Mouse (Mus musculus) embryonic facial prominence, embryonic 11.5 days (tissue): ENCODE results near the gene Apc2. TPM values are rescaled to one million over a fixed set of nuclear protein-coding genes. Genes with fewer than 3 reads are reported as not detected.

ENCODE experiments used
- ATAC-seq: fragments of 200-750 bp; cut with Nextera tagmentation; replicated peaks from 2 replicates; pipeline ENCODE4 v1.8.0; 2017; ENCODE audit warnings: low read depth; ENCODE audit not compliant: insufficient number of reproducible peaks, low FRiP score, low TSS enrichment
- DNase-seq: peaks from one replicate; pipeline ENCODE4 v3.0.0-alpha.2; 2015; ENCODE audit warnings: low spot score
- H3K27ac ChIP-seq: fragments of 300-500 bp; sonication (generic); replicated peaks from 2 replicates; pipeline ENCODE4 v1.5.1; 2014; ENCODE audit warnings: mild to moderate bottlenecking, low read depth, low read length, control low read depth
- H3K27me3 ChIP-seq: fragments of 300-500 bp; sonication (generic); 2 replicates; pipeline ENCODE4 v1.6.1; 2014; ENCODE audit warnings: mild to moderate bottlenecking, low read length, moderate library complexity, mixed read lengths; ENCODE audit not compliant: control insufficient read depth, insufficient read depth
- H3K36me3 ChIP-seq: fragments of 300-500 bp; sonication (generic); replicated peaks from 2 replicates; pipeline ENCODE4 v1.6.1; 2014; ENCODE audit warnings: low read depth, mild to moderate bottlenecking, low read length, moderate library complexity, mixed read lengths; ENCODE audit not compliant: control insufficient read depth, insufficient read depth
- H3K4me1 ChIP-seq: fragments of 300-500 bp; sonication (generic); 2 replicates; pipeline ENCODE4 v1.6.1; 2014; ENCODE audit warnings: low read length, mixed read lengths; ENCODE audit not compliant: control insufficient read depth, insufficient read depth
- H3K4me2 ChIP-seq: fragments of 300-500 bp; sonication (generic); 2 replicates; pipeline ENCODE4 v1.6.1; 2014; ENCODE audit warnings: low read depth, mild to moderate bottlenecking, control low read depth, low read length, moderate library complexity
- H3K4me3 ChIP-seq: fragments of 300-500 bp; sonication (generic); 2 replicates; pipeline ENCODE4 v1.5.1; 2014; ENCODE audit warnings: low read depth, low read length, control low read depth
- H3K9ac ChIP-seq: fragments of 300-500 bp; sonication (generic); replicated peaks from 2 replicates; pipeline ENCODE4 v1.6.1; 2014; ENCODE audit warnings: mild to moderate bottlenecking, control low read depth, low read length
- H3K9me3 ChIP-seq: fragments of 300-500 bp; sonication (generic); replicated peaks from 2 replicates; pipeline ENCODE4 v1.6.1; 2016; ENCODE audit warnings: mild to moderate bottlenecking, low read length, inconsistent platforms, mixed read lengths; ENCODE audit not compliant: control insufficient read depth
- WGBS: fragments of 180-500 bp; shearing (Covaris S2); extraction: QIAGEN DNeasy Blood & Tissue Kit; methylation state at CpG from one replicate; pipeline ENCODE4 v1.1.7; 2014; 5-methylcytosine and 5-hydroxymethylcytosine counted together
- polyA plus RNA-seq: library from polyadenylated mRNA; unstranded; fragments of >200 nt; fragmentation: Nextera tagmentation; extraction: Ambion mirVana; gene quantifications from 2 replicates; pipeline ENCODE4 v1.2.1, GENCODE M21; 2014

The Apc2 gene
- polyA plus RNA-seq, 1 experiment from 2014 or later, result 11.0 TPM

- DNase-seq (no peak), ATAC-seq (no peak)
- Histone ChIP-seq H3K4me3 (peak overlapping the region; percentile 43), H3K27ac (no peak overlapping the region), H3K36me3 (no peaks in the 10 kb centered on the region; the same call in 1 of the 2 replicates), H3K27me3 (peaks cover 40% of the 10 kb centered on the region), H3K4me2 (peak overlapping the region; percentile 43), H3K9ac (peak overlapping the region; percentile 70), H3K9me3 (no peaks in the 10 kb centered on the region), H3K4me1 (no peaks in the 10 kb centered on the region; the same call in 1 of the 2 replicates)
- 40% methylated on average over 10 of the region's 10 CpGs for WGBS
These were observed 4.0 kb downstream of the Apc2 start for GRCm38 (mm10) chr10:80299824-80300223.

DNA sequence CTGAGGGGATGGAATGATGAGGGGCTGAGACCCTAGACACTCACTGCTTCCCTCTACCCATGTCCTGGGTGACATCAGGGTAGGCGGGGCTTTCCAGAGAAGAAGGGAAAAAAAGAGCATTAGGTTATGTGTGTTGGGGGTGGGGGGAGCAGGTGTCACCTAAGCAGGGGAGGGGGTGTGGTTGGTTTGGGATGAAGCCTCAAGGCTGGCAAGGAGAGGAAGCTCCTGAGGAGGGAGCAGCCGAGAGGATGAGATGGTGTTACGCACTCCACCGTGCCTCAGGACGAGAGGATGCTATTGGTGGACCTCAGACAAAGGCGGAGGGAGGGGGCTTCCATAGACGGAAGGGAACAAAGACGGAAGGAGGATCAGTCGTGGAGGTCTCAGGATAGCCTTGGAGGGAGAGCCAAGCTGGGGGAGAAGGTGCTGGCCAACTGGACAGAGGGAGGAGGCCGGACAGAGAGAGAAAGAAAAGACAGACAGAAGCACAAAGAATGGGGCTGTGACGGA, 5.0 kb downstream of the Apc2 start:
- no peak for DNase-seq
- Histone ChIP-seq H3K9me3 (no peaks in the 10 kb centered on the region), H3K4me2 (peak overlapping the region; percentile 13), H3K27ac (0 out of 2 replicates have a peak overlapping the region, but pooled peaks have one; percentile 38), H3K4me1 (no peaks in the 10 kb centered on the region; the same call in 1 of the 2 replicates), H3K27me3 (peaks cover 41% of the 10 kb centered on the region), H3K36me3 (no peaks in the 10 kb centered on the region), H3K4me3 (peak overlapping the region; percentile 21), H3K9ac (peak overlapping the region; percentile 51)
- peak; percentile 9; the same call in 1 of the 2 replicates for ATAC-seq
- WGBS, result 20% methylated on average over 11 of the region's 11 CpGs

GRCm38 (mm10) chr10:80301256-80302081, 5.7 kb downstream of the Apc2 start:
- peak overlapping the region; percentile 51 for H3K9ac ChIP-seq
- peak overlapping the region; percentile 21 for H3K4me3 ChIP-seq
- H3K4me2 ChIP-seq, result peak overlapping the region; percentile 24
- WGBS, result 69% methylated on average over 9 of the region's 10 CpGs
- H3K27me3 ChIP-seq, result peaks cover 45% of the 10 kb centered on the region
- DNase-seq, result no peak
- peak overlapping the region; percentile 38; the same call in 1 of the 2 replicates for H3K27ac ChIP-seq
- H3K4me1 ChIP-seq, result no peaks in the 10 kb centered on the region; the same call in 1 of the 2 replicates
- H3K9me3 ChIP-seq, result no peaks in the 10 kb centered on the region
- H3K36me3 ChIP-seq, result no peaks in the 10 kb centered on the region
- no peak for ATAC-seq

GRCm38 (mm10) chr10:80302082-80302355, 6.2 kb downstream of the Apc2 start:
- Histone ChIP-seq H3K36me3 (no peaks in the 10 kb centered on the region), H3K9ac (0 out of 2 replicates have a peak overlapping the region, but pooled peaks have one; percentile 25), H3K4me1 (no peaks in the 10 kb centered on the region), H3K27me3 (peaks cover 45% of the 10 kb centered on the region), H3K27ac (no peak overlapping the region), H3K4me2 (peak overlapping the region; percentile 24), H3K4me3 (no peak overlapping the region), H3K9me3 (no peaks in the 10 kb centered on the region)
- DNase-seq (no peak), ATAC-seq (no peak)
- WGBS, result 39% methylated on average over 5 of the region's 5 CpGs

DNA sequence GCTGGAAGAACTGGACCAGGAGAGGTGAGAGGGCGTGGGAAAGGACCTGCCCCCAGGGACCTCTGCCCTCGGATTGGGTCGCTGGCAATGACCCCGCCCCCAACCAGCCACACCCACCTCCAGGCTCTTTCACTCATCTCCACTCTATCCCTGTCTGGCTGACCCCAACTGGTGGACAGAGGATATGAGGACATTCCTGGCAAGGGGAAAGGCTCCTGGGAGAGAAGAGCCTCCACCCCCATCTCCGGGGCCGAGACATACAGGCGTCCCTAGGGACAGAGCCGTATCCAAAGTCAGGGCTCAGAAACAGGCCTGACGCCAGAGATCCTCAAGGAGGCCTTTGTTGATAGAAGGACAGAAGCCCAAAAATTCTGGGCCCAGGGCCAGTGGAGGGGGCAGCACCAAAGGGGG, 6.7 kb downstream of the Apc2 start:
- no peak for ATAC-seq
- Histone ChIP-seq H3K4me2 (peak overlapping the region; percentile 24), H3K27me3 (peaks cover 45% of the 10 kb centered on the region), H3K4me3 (no peak overlapping the region), H3K9me3 (no peaks in the 10 kb centered on the region), H3K4me1 (no peaks in the 10 kb centered on the region), H3K9ac (0 out of 2 replicates have a peak overlapping the region, but pooled peaks have one; percentile 25), H3K36me3 (no peaks in the 10 kb centered on the region), H3K27ac (no peak overlapping the region)
- 6% methylated on average over 9 of the region's 9 CpGs for WGBS
- no peak for DNase-seq

GRCm38 (mm10) chr10:80304458-80304857, 8.7 kb downstream of the Apc2 start:
- ATAC-seq, result no peak
- Histone ChIP-seq H3K9me3 (no peaks in the 10 kb centered on the region), H3K4me1 (no peaks in the 10 kb centered on the region), H3K36me3 (no peaks in the 10 kb centered on the region), H3K4me3 (no peak overlapping the region), H3K27ac (no peak overlapping the region), H3K9ac (no peak overlapping the region), H3K27me3 (peaks cover 32% of the 10 kb centered on the region), H3K4me2 (no peak overlapping the region)
- no peak for DNase-seq
- 26% methylated on average over 12 of the region's 12 CpGs for WGBS

DNA sequence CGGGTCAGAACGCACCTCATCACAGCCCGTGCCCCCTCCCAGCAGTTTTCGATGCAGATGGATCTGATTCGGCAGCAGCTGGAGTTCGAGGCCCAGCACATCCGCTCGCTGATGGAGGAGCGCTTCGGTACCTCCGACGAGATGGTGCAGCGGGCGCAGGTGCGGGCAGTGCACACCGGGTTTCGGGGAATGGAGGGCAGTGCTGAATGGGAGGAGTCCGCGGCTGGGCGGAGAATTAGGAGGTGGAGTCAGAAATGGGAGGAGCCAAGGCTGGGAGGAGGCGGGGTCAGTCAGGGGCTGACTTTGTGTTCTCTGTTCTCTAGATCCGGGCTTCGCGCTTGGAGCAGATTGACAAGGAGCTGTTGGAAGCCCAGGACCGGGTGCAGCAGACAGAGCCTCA, 9.1 kb downstream of the Apc2 start:
- Histone ChIP-seq H3K9me3 (no peaks in the 10 kb centered on the region), H3K27me3 (peaks cover 28% of the 10 kb centered on the region), H3K36me3 (no peaks in the 10 kb centered on the region), H3K9ac (no peak overlapping the region), H3K27ac (no peak overlapping the region), H3K4me3 (no peak overlapping the region), H3K4me2 (no peak overlapping the region), H3K4me1 (no peaks in the 10 kb centered on the region)
- 13% methylated on average over 25 of the region's 25 CpGs for WGBS
- DNase-seq, result no peak
- no peak for ATAC-seq

- Histone ChIP-seq H3K4me2 (no peak overlapping the region), H3K4me3 (no peak overlapping the region), H3K36me3 (no peaks in the 10 kb centered on the region; the same call in 1 of the 2 replicates), H3K9ac (no peak overlapping the region), H3K27me3 (peaks cover 54% of the 10 kb centered on the region), H3K27ac (no peak overlapping the region), H3K4me1 (no peaks in the 10 kb centered on the region; the same call in 1 of the 2 replicates), H3K9me3 (no peaks in the 10 kb centered on the region)
- no peak for DNase-seq
- no peak for ATAC-seq
- WGBS, result 87% methylated on average over 16 of the region's 16 CpGs
These were observed 15.8 kb downstream of the Apc2 start for GRCm38 (mm10) chr10:80311560-80311959.
